ENCODE assay signal across 18 mouse cellular contexts in the genomic region with DNA sequence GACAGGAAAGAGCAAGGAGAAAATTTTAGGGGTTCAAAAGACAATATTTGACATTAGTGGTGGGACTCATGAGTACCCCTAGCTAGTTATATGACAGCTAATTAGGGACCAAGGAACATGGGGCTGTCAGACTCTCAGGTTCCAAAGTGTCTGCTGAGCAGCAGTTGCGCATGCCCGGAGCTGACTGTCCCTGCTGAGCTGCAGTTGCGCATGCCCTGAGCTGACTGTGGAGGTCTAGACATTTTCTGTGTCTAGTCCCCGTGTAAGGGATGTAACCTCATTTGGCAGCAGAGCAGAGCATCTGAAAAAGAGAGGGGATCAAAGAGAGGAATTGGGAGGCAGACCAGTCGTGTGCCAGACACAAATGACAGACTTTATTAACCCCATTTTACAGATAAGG.
"Had no signal": no experiment of that assay in that cellular context is flagged by ENCODE, and none has a peak within 500 bp of the region (broad histone marks: within the 10 kb centered on the region; RNA-seq: fewer than 3 reads in every experiment).

No protein-coding gene starts in this region.

- ATAC-seq: hindbrain, embryonic 16.5 days; inflammation-experienced regulatory T-cells, adult 6 months; intestine, embryonic 15.5 days; intestine, postnatal 0 days; liver, postnatal 0 days had no signal

- DNase-seq: gastrocnemius, adult 2 months; gastrocnemius, postnatal 10 days; gastrocnemius, postnatal 25 days; heart, adult 2 months; heart, postnatal 10 days; heart, postnatal 4 days; kidney, adult 18-20 months; kidney, adult 8-10 months; kidney, postnatal 10 days; kidney, postnatal 25 days; kidney, postnatal 4 days; liver; liver, embryonic 13.5 days; liver, postnatal 0 days had no signal
